Mouse (Mus musculus): ENCODE data around the gene Pgk2. TPM values are rescaled to one million over a fixed set of nuclear protein-coding genes. Genes with fewer than 3 reads are reported as not detected.

Gene Pgk2
- 0.78 TPM for polyA plus RNA-seq (2017; shearing (Covaris generic))

GRCm38 (mm10) chr17:40208540-40208939, at the start of gene Pgk2:
Gene Pgk2 (minus strand): TSS chr17:40208640.

DNA sequence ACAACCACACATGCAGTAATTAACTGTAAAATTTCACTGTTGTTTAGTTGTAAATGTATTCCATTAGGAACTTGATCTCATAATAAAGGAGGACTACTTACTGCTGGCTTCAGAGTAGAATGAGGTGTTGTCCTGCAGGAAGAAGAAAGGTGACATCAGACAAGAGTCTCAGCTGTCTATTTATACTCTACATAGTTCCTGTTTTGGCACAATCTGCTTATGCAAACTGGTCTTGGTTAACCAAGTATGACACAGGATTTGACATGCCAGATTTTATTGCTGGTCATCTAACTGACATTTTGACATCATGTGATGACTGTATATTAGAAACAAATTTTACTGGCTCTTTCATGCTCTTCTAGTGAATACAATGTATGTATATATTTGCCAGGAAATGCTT, 33.7 kb upstream of the Pgk2 start, which contains the start of gene Crisp3:
Gene Crisp3 (minus strand): TSS at position 154 of the 400 bp plus-strand sequence.

Other genes starting within 250 kb of the Pgk2 start
- gene AC192777.2, start 113.2 kb downstream of the Pgk2 start, polyA plus RNA-seq (2017; shearing (Covaris generic)) = not detected
- not detected for gene Crisp3, start 33.6 kb upstream of the Pgk2 start, polyA plus RNA-seq (2017; shearing (Covaris generic))
- not detected for gene Crisp1, start 110.6 kb upstream of the Pgk2 start, polyA plus RNA-seq (2017; shearing (Covaris generic))

Data from effector memory CD4-positive, alpha-beta T cell, adult 7 months (primary cell).